Mouse (Mus musculus) neural tube, embryonic 11.5 days (tissue): ENCODE data around the gene Olfr201. TPM values are rescaled to one million over a fixed set of nuclear protein-coding genes. Genes with fewer than 3 reads are reported as not detected.
"Not testable (repeated sequence)": the region's sequence is repeated elsewhere in the genome, so short reads cannot be mapped to it uniquely, and the experiment has no call there.

Experiments
- ATAC-seq: fragments of 200-750 bp; cut with Nextera tagmentation; 2 replicates; pipeline ENCODE4 v1.8.0; 2017; ENCODE audit warnings: moderate number of reproducible peaks, mild to moderate bottlenecking, moderate TSS enrichment, moderate library complexity; ENCODE audit not compliant: insufficient read depth, low FRiP score, low TSS enrichment
- DNase-seq: peaks from one replicate; pipeline ENCODE4 v3.0.0-alpha.2; 2015; ENCODE audit warnings: low spot score
- H3K27ac ChIP-seq: fragments of 300-500 bp; sonication (generic); 2 replicates; pipeline ENCODE4 v1.5.1; 2014; ENCODE audit warnings: low read depth, mild to moderate bottlenecking, low read length
- H3K27me3 ChIP-seq: fragments of 300-500 bp; sonication (generic); 2 replicates; pipeline ENCODE4 v1.6.1; 2014; ENCODE audit warnings: mild to moderate bottlenecking, low read length, mixed read lengths; ENCODE audit not compliant: control insufficient read depth, insufficient read depth
- H3K36me3 ChIP-seq: fragments of 300-500 bp; sonication (generic); 2 replicates; pipeline ENCODE4 v1.6.1; 2014; ENCODE audit warnings: mild to moderate bottlenecking, low read length, moderate library complexity, mixed read lengths; ENCODE audit not compliant: control insufficient read depth, insufficient read depth
- H3K4me1 ChIP-seq: fragments of 300-500 bp; sonication (generic); 2 replicates; pipeline ENCODE4 v1.6.1; 2014; ENCODE audit warnings: low read length, mixed read lengths; ENCODE audit not compliant: control insufficient read depth, insufficient read depth
- H3K4me2 ChIP-seq: fragments of 300-500 bp; sonication (generic); 2 replicates; pipeline ENCODE4 v1.6.1; 2014; ENCODE audit warnings: low read depth, mild to moderate bottlenecking, moderate library complexity
- H3K4me3 ChIP-seq: fragments of 300-500 bp; sonication (generic); 2 replicates; pipeline ENCODE4 v1.5.1; 2014; ENCODE audit warnings: low read depth, low read length
- H3K9ac ChIP-seq: fragments of 300-500 bp; sonication (generic); 2 replicates; pipeline ENCODE4 v1.6.1; 2014; ENCODE audit warnings: mild to moderate bottlenecking, low read length
- H3K9me3 ChIP-seq: fragments of 300-500 bp; sonication (generic); 2 replicates; pipeline ENCODE4 v1.6.1; 2016; ENCODE audit warnings: low read length; ENCODE audit not compliant: control insufficient read depth
- WGBS: fragments of 180-500 bp; shearing (Covaris S2); extraction: QIAGEN DNeasy Blood & Tissue Kit; methylation state at CpG from one replicate; pipeline ENCODE4 v1.1.7; 2014; 5-methylcytosine and 5-hydroxymethylcytosine counted together
- polyA plus RNA-seq: library from polyadenylated mRNA; unstranded; fragments of >200 nt; fragmentation: Nextera tagmentation; extraction: Ambion mirVana; gene quantifications from 2 replicates; pipeline ENCODE4 v1.2.1, GENCODE M21; 2014

Gene Olfr201
- not detected in 2 replicates for polyA plus RNA-seq

DNA sequence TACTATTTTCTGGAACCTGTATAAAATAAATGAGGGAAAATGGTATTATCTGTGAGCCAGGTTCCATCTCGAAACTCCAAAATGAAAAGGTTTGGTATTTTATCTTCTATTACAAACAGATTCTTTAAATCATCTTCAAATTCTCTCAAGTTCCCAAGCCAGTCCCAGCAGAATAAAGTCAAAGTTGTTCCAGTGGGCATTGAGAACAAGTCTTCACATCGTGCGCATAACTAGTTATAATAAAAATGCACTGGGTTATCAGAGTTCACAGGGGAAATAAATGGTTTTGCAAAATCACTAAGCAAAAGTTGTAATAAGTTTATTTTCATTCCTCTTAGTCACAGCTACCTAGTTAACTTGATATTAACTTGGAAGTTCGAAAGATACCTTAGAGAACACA, at the start of gene Olfr201:
Gene Olfr201, minus strand, starts transcription at position 101 of the 400 bp plus-strand sequence.
- not testable (repeated sequence) for H3K27me3 ChIP-seq, H3K4me1 ChIP-seq, H3K36me3 ChIP-seq, ATAC-seq, H3K4me3 ChIP-seq, H3K4me2 ChIP-seq, H3K27ac ChIP-seq, H3K9ac ChIP-seq, DNase-seq, H3K9me3 ChIP-seq
- 87% methylated on average over 4 of the region's 4 CpGs for WGBS

DNA sequence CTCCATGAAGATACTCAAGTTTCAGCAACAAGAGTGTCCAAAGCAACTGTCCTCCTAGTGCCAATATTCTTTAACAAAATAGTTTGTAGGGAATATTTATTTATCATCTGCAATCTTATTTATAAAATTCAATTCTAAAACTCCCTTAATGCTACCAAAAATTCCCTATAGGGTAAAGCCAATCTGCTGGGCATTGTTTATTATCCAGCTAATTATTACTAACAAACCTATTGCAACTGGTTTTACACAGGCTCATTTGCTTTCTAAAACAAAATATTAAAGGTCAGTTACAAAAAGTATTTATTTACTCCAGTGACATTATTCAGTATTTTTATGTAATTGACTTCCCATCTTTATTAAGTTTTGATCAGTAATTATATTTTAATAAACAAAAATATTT, 45.7 kb upstream of the Olfr201 start, which contains the start of gene Olfr204:
Gene Olfr204, minus strand, starts transcription at position 101 of the 400 bp plus-strand sequence.
- Histone ChIP-seq H3K4me1 (no peaks in the 10 kb centered on the region), H3K9ac (no peak within 1 kb of the TSS)
- DNase-seq, result no peak

DNA sequence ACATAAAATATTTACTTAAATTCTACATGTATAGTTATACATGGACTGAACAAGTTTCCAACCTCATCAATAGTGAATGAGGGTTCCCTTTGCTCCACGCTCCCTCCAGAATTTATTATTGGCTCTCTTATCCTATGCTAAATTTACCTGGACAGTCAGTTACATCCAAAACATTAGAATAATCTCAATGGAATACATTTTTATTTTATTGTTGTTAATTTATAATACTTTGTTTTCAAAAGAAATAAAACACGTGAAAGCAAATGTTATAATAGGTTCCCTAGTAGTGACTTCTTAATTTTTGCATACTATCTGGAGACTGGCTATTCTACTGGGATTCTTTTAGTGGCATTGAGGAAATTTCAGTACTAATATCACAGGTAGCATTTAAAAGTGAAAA, 26.1 kb upstream of the Olfr201 start, which contains the start of gene Olfr203:
Gene Olfr203, plus strand, starts transcription at position 301 of the 400 bp plus-strand sequence.
- DNase-seq (no peak), ATAC-seq (no peak)
- Histone ChIP-seq H3K9me3 (no peaks in the 10 kb centered on the region), H3K4me2 (no peak within 1 kb of the TSS), H3K9ac (no peak within 1 kb of the TSS), H3K4me1 (no peaks in the 10 kb centered on the region), H3K27ac (no peak within 1 kb of the TSS), H3K4me3 (no peak within 1 kb of the TSS), H3K27me3 (no peaks in the 10 kb centered on the region), H3K36me3 (no peaks in the 10 kb centered on the region)
- WGBS, result 85% methylated on average over 2 of the region's 2 CpGs

More for the DNA sequence above, 45.7 kb upstream of the Olfr201 start, which contains the start of gene Olfr204:
- Histone ChIP-seq H3K4me2 (no peak within 1 kb of the TSS), H3K9me3 (no peaks in the 10 kb centered on the region), H3K4me3 (no peak within 1 kb of the TSS), H3K27ac (no peak within 1 kb of the TSS), H3K36me3 (no peaks in the 10 kb centered on the region), H3K27me3 (no peaks in the 10 kb centered on the region)
- no peak for ATAC-seq

DNA sequence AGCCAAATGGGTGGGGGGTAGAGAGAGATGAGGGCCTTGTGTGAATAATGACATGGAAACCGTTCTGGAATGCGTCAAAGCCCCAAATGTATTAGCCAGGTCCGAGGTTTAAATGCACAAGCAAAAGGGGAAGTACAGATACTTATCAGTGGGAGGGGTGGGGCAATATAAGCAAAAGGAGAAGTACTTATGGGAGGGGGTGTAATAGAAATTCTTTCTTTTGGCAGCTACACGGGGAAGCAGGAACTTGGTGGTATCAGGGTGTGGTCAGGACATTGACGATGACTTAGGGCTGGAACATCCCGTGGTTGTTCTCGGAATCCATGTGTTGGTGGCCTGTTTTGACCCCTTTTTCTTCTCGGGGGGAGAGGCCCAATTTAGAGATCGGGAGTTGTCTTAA, 15.1 kb upstream of the Olfr201 start:
- H3K9me3 ChIP-seq, ATAC-seq, H3K27me3 ChIP-seq, H3K4me3 ChIP-seq, H3K9ac ChIP-seq, H3K4me2 ChIP-seq, DNase-seq, H3K4me1 ChIP-seq, H3K27ac ChIP-seq, H3K36me3 ChIP-seq: not testable (repeated sequence)
- WGBS, result 90% methylated on average over 9 of the region's 9 CpGs

DNA sequence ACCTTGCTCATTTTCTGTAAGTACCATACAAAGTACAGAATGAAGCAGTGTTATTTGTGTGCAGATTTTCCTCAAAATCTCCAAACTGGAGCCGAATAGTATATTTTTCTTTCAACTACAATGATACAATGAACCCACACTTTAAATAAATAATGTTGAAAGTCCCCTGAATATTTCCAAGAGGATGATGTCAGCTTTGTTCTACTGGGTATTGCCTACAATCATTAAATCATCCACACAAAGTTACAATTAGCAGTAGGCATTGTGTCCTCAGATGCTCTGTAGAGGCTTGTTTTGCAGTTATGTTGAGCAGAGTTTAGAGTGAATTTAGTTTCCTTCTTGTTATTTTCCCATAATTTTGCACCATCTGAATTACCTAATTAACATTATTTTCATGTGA, 14.3 kb upstream of the Olfr201 start, which contains the start of gene Olfr202:
Gene Olfr202, minus strand, starts transcription at position 101 of the 400 bp plus-strand sequence.
- Histone ChIP-seq H3K4me2 (no peak within 1 kb of the TSS), H3K4me3 (no peak within 1 kb of the TSS), H3K36me3 (no peaks in the 10 kb centered on the region), H3K27me3 (no peaks in the 10 kb centered on the region), H3K27ac (no peak within 1 kb of the TSS), H3K9ac (no peak within 1 kb of the TSS), H3K9me3 (no peaks in the 10 kb centered on the region), H3K4me1 (no peaks in the 10 kb centered on the region)
- DNase-seq (no peak), ATAC-seq (no peak)
- 79% methylated on average over 1 of the region's 1 CpGs for whole genome bisulfite sequencing

DNA sequence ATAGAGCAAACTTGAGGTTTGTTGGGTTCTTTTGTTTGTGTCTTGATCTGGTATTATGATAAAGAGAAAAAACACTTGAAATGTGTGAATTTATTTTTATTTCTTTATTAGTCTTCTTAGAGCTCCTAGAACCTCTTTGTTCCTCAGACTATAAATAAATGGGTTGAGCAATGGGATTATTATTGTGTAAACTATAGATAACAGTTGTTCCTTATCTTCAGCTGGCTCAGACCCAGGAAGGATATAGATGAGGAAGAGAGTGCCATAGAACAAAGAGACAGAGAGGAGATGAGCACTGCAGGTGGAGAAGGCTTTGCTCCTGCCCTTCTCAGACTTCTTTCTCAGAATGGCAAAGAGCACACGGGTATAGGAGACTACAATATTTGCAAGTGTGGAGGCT, 11.0 kb upstream of the Olfr201 start:
- no peaks in the 10 kb centered on the region for H3K9me3 ChIP-seq
- DNase-seq (no peak), ATAC-seq (no peak)
- no peak overlapping the region for H3K27ac ChIP-seq
- no peak overlapping the region for H3K9ac ChIP-seq
- no peak overlapping the region for H3K4me2 ChIP-seq
- H3K36me3 ChIP-seq, result no peaks in the 10 kb centered on the region
- H3K4me3 ChIP-seq, result no peak overlapping the region
- no peaks in the 10 kb centered on the region for H3K27me3 ChIP-seq
- WGBS, result 81% methylated on average over 1 of the region's 1 CpGs
- H3K4me1 ChIP-seq, result no peaks in the 10 kb centered on the region

DNA sequence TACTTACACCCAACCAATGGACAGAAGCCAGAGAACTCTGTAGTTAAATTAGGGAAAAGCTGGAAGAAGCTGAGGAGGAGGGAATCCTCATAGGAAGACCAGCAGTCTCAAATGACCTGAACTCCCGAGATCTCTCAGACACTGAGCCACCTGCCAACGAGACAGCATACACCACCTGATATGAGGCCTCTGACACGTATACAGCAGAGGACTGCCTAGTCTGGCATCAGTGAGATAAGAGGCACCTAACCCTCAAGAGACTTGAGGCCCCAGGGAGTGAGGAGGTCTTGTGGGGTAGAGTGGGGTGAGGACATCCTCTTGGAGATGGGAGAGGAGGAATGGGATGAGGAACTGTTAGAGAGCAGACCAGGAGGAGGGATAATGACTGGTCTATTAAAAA, 8.1 kb upstream of the Olfr201 start:
- Histone ChIP-seq H3K9ac (no peak overlapping the region), H3K36me3 (no peaks in the 10 kb centered on the region), H3K27ac (no peak overlapping the region), H3K4me3 (no peak overlapping the region), H3K4me2 (no peak overlapping the region), H3K9me3 (no peaks in the 10 kb centered on the region), H3K4me1 (no peaks in the 10 kb centered on the region), H3K27me3 (no peaks in the 10 kb centered on the region)
- 88% methylated on average over 3 of the region's 3 CpGs for WGBS
- DNase-seq (no peak), ATAC-seq (no peak)

DNA sequence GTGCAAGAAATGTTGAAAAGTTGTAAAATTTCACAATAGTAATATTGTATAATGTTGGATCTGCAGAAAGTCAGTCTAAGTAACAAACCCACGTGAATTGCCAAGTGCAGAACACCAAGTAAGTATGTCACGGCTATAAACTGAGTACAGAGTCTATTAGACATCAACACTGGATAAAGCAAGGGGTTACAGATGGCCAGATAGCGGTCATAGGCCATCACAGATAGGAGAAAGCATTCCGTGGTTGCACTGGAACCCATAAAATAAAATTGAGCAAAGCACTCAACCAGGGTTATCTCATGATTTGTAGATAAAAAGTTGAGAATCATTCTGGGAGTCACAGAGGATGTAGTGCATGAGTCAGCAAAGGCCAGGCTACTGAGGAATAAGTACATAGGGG, 3.3 kb downstream of the Olfr201 start:
- DNase-seq, ATAC-seq, H3K4me1 ChIP-seq, H3K27ac ChIP-seq, H3K27me3 ChIP-seq, H3K4me2 ChIP-seq, H3K9ac ChIP-seq, H3K36me3 ChIP-seq, H3K4me3 ChIP-seq, H3K9me3 ChIP-seq: not testable (repeated sequence)
- 79% methylated on average over 4 of the region's 4 CpGs for WGBS

DNA sequence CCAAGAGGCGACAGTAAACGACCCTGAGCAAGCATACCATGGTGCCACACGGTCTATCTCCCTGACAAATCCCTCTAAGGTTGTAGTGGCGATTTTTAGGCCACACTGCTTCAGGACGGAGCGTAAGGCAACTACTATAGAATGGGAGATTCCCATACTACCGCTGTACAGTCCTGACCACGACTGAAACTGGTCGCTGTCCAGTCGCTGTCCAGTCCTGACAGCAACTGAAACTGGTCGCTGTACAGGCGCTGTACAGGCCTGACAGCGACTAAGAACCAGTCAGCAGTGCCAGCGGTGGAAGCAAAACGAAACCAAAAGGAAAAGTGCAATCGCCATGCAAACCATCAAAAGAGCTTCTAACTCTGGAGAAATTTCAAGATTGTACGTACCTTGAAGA, 22.7 kb downstream of the Olfr201 start:
- Histone ChIP-seq H3K27me3 (no peaks in the 10 kb centered on the region), H3K9me3 (no peaks in the 10 kb centered on the region), H3K9ac (no peak overlapping the region), H3K36me3 (no peaks in the 10 kb centered on the region), H3K4me2 (no peak overlapping the region), H3K4me3 (no peak overlapping the region), H3K4me1 (no peaks in the 10 kb centered on the region), H3K27ac (no peak overlapping the region)
- WGBS, result 88% methylated on average over 17 of the region's 17 CpGs
- DNase-seq, result no peak
- no peak for ATAC-seq
